Mouse (Mus musculus): ENCODE measurements around the gene Gm45062.

GRCm38 (mm10) chr6:8278426-8279002, 19.3 kb downstream of the Gm45062 start:
- no peak for TF ChIP-seq MAFK (IDR thresholded peaks at IDR 0.05; ENCODE audit: insufficient read depth, low read depth, low read length)
- no peak for TF ChIP-seq ZNF384 (IDR thresholded peaks at IDR 0.05; ENCODE audit: low read depth, low read length)
